Mouse (Mus musculus) v-Abl transformed pro-B cells (cell line): ENCODE results near the gene Hsd17b1.
"Not testable (repeated sequence)": the region's sequence is repeated elsewhere in the genome, so short reads cannot be mapped to it uniquely, and the experiment has no call there.

Experiments used
- in situ Hi-C, 2 experiments: fragments of 400-800 bp; cut with MboI; formaldehyde crosslinking; loops; one replicate each; pipeline ENCODE4 v1.15.1; 2025; ENCODE audit not compliant: unreplicated experiment in 2 of 2

Gene Hsd17b1

GRCm38 (mm10) chr11:101119131-101119760 is 41.0 kb downstream of the Hsd17b1 start:
- in situ Hi-C loops: loop anchor here in 1 of 2 experiments (5.0 kb wide), 1 partner anchor 37 kb away; the partner anchor contains the start of gene Coasy

GRCm38 (mm10) chr11:101119761-101120544 is 41.7 kb downstream of the Hsd17b1 start, which contains the start of the genes Retreg3 and Tubg1:
Gene Retreg3 (minus strand): TSS chr11:101119893.
Gene Tubg1 (plus strand): TSS chr11:101119938.
- in situ Hi-C loops: loop anchor here in 1 of 2 experiments (5.0 kb wide), 1 partner anchor 38 kb away; the partner anchor contains the start of gene Coasy

GRCm38 (mm10) chr11:101120545-101121188 is 42.5 kb downstream of the Hsd17b1 start:
- in situ Hi-C loops: no loop called here

GRCm38 (mm10) chr11:101124494-101124893 is 46.3 kb downstream of the Hsd17b1 start:
- in situ Hi-C loops: not testable (repeated sequence)

- in situ Hi-C loops: not testable (repeated sequence)
These were observed 46.8 kb downstream of the Hsd17b1 start for GRCm38 (mm10) chr11:101125008-101125407.

GRCm38 (mm10) chr11:101127075-101127474 is 48.9 kb downstream of the Hsd17b1 start:
- in situ Hi-C loops: no loop called here

- in situ Hi-C loops: no loop called here
These were observed 50.9 kb downstream of the Hsd17b1 start for GRCm38 (mm10) chr11:101128996-101129577.
